Mouse (Mus musculus) regulatory T cell (primary cell): Measurements from ENCODE around the gene Crtc3.

Experiments used
- in situ Hi-C: fragments of 300-600 bp; cut with MboI, MseI; formaldehyde crosslinking; loops from one replicate; pipeline ENCODE4 v1.15.1; 2025; ENCODE audit warnings: high pct_unique_total_duplicates

Crtc3 gene

DNA sequence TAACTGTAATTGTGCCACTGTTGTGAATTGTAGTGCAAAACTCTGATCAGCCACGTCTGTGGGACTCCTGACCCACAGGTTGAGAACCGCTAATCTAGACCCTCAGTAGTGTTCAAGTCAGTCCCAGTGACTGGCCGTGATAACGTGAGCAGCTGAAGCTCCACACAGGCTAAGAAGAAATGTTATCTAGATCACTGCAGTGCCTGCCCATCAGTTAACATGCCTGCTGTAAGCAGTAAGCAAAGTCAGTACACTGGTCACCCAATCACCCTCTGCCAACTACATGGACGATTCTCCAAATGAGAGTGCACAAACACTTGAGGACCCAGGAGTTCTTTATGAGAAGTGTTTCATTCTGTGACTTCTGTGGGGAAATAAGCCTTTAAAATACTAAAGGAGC, 3.0 kb downstream of the Crtc3 start:
- in situ Hi-C loops = no loop called here

DNA sequence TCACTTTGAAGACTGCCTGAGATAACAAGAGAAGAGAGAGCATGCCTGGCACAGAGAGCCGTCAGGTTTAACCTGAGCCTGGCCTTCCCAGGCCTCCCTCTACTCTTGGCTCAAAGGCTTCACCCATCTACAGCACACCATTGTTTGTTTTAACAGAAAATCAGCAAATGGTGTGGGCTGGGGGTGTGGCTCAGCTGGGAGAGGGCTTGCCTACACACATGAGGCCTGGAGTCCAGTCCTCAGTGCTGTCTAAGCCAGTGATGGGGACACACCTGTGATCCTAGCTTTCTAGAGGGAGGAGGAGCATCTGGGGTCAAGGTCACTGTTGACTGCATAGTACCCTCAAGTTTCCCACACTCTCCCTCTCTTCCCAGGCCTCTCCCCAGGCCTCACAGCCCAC, 6.0 kb downstream of the Crtc3 start:
- in situ Hi-C loops = loop anchor here (5.0 kb wide), 1 partner anchor 40 kb away; no protein-coding TSS in a partner anchor

DNA sequence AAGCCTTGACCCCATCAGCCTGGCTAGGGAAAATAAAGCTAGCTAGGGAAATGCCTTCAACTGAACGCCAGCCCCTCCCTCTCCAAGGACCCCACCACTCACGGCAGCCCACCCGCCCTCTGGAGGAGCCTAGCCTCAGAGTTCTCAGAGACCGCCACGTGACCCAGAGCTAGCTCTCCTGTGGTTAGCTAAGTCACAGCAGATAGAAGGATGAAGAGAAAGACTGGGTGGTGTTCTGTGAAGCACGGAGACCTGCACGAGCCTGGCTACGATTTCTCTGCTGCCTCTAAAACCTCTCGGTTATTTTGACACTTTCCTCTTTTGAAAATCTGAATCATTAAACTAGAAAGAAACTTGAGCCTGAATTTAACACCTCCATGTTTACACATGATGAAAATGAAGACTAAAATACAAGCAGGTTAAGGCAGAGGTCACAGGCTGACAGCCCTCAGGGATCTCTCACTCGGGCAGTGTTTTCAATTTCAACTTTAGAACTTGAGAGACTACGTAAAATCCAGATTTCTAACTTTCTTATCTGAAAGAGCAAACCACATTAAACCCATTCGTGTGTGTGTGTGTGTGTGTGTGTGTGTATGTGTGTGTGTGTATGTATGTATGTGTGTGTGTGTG, 8.3 kb downstream of the Crtc3 start:
- in situ Hi-C loops = loop anchor here (5.0 kb wide), 1 partner anchor 38 kb away; no protein-coding TSS in a partner anchor

DNA sequence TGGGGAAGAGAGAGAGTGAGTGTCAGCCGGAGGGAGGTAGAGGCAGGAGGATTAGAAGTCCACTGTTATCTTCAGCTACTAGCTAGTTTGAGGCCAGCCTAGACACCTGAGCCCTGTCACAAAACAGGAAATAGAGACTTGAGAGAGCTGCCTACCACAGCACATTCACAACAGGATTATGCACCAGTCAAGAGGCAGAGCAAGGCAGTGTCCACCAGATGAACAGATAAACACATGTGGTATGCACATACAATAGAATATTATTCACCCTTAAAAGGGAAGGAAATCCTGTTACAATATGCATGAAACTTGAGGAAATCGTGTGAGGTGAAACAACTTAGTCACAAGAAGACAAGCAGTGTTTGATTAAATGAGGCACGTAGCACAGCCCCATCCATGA, 16.4 kb downstream of the Crtc3 start:
- in situ Hi-C loops = loop anchor here (5.0 kb wide), 1 partner anchor 65 kb away; no protein-coding TSS in a partner anchor

DNA sequence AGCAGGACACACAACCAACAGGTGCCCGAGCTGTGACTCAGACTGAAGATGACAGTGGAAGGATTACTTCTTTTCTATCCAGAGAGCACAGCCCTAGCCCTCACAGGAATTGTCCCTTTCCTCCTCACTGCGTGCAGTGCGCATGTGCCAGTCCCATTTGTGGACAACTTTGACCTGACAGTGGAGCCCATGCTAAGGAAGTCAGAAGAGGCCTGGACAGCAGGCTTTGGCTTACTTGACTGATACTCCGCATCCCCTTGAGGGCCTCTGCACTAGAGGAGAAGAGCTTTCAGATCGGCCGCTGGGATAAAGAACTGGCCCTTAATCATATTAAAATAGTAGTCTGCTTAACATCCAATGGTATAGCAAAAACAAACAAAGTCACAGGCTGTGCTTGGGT, 17.8 kb downstream of the Crtc3 start:
- in situ Hi-C loops = loop anchor here (5.0 kb wide), 1 partner anchor 64 kb away; no protein-coding TSS in a partner anchor

GRCm38 (mm10) chr7:80667190-80667589, 21.5 kb downstream of the Crtc3 start:
- in situ Hi-C loops = no loop called here

DNA sequence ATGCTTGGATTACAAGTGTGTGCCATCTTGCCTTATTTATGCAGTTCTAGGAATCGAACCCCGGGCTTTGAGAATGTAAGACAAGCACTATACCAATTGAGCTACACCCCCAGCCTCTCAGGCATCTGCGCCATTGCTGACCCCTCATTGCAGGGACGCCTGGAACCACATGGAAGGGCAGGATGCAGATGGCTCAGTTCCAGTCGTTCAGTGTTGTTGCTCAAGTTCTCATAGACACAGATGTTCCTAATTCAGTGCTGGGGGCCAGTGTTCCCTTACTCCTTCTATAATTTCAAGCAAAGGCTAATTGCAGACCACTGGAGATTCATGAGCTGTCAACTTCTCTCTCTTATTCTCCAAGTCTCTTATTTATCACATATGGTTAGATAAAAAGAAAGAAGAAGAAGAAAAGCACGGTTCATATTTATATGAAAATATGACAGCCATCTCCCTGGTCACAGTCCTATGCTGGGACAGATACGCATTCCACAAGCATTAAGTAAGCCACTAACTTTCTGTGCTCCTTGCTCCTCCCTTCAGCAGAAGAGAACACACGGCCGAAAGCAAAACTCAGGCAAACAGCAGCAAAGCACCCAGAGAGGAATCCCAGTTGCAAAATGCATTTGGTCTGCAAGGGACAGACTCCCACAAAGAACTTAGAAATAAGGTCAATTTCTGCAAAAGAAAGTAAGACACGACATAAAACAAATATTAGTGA, 22.3 kb downstream of the Crtc3 start:
- in situ Hi-C loops = no loop called here

DNA sequence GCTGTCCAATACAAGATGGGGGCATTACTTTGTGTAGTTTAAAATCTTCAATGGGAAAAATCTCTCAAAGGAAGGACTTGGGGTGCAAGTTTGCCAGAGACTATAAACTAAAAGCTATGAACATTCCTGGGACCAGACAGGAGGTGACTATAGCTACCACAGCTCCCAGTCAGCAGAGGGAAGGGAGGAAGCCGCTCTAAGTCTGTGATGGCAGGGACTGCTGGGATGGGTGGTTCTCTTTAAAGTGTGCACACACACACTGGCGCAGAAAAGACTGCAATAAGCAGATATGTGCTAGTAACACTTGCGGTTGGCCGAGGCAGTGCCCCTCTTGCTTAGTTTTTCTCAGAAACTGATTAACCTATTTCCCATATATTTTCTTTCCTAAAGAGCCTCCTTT, 27.6 kb downstream of the Crtc3 start:
- in situ Hi-C loops = no loop called here

GRCm38 (mm10) chr7:80660619-80661018, 28.1 kb downstream of the Crtc3 start:
- in situ Hi-C loops = no loop called here

DNA sequence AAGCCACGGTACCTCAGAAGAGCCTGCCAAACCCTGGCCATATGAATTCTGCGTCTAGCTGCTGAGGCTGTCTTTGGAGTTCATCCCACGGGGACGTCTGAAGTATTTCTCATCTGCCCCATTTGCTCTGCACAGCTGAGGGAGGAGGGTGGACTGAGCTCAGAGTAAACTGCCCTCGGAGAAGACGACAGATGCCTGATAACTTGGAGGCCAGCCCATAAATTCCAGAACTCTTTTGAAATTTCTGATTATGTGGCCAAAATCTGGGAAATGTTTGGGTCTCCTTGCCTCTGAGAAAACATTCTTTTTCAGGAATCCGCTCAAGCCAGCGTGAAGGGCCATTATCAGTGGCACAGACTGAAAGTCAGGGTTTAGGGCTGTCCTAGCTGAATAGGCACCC, 30.8 kb downstream of the Crtc3 start:
- in situ Hi-C loops = no loop called here

- in situ Hi-C loops = no loop called here
Measured at GRCm38 (mm10) chr7:80655350-80656013, 33.2 kb downstream of the Crtc3 start.

GRCm38 (mm10) chr7:80654926-80655325, 33.8 kb downstream of the Crtc3 start:
- in situ Hi-C loops = no loop called here

DNA sequence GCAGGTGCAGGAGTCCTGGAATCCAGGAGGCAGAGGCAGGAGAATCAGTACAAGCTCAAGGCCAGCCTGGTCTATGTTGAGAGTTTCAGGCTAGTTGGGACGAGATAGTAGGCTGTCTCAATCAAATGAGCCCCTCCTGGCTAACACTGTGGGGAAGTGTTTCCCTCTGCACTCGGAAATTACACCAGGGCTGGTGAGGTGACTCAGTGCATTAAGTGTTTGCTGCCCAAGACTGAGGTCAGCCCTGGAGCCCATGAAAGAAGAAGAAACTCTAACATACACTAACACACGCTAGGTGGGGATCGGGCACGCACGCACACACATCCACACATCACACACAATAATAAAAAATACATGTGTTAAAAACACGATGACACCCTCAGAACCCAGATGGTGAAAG, 34.3 kb downstream of the Crtc3 start:
- in situ Hi-C loops = no loop called here

DNA sequence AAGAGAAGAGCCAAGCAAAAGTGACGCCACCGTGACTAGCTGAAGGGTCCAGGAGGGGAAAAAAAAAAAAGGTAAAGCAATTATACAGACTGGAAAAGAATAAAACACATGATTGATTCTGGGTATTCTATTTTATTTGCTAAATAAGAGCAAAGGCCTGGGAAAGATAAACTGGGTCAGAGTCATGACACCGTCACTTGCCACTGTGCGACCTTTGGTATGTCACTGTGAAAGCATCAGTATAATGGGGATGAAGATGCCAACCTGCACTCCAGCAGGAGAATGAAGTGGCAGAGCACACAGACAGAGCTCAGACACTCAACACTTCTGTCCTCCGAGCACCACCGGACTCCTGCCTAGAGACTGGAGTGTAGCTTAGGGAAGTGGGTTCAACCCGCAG, 34.7 kb downstream of the Crtc3 start:
- in situ Hi-C loops = no loop called here

DNA sequence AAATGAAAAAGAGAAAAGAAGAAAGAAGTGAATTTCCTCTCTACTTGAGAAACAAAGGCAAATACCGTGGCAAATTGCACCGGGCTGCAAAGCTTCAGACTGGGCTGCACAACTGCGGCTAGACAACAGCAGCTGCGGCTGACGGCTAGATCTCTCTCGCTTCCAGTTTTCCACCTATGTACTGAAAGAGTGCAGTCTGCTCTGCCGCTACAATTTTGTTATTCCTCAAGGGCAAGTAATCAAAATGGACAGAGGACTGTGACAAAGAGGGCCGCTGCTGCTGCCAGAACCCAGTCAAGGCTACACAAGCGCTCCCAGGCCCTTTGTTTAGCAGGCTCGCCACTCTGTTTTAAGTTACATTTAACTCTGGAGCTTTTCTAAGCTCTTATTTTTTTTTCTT, 35.6 kb downstream of the Crtc3 start:
- in situ Hi-C loops = no loop called here

- in situ Hi-C loops = no loop called here
Measured at GRCm38 (mm10) chr7:80652289-80652688, 36.4 kb downstream of the Crtc3 start.

DNA sequence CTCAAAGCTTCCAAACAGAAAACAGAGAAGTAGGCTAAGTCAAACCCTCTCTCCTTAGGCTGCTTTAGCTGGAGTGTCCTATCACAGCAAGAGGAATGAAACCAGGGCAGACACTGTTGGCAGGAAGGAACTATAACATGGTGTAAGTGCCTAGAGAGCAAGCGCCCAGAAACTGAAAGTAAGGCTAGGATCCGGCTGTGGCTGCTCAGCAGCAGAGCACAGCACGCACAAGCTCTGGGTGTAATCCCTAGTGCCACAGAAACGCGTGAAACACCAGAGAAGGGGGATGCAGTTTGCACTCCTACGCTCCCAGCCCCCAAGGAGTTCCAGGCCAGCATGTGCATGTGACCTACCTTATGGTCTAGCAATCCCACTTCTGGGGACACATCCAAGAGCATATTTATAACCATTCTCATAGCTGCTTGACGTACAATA, 41.2 kb downstream of the Crtc3 start:
- in situ Hi-C loops = no loop called here

GRCm38 (mm10) chr7:80646093-80647025, 42.3 kb downstream of the Crtc3 start:
- in situ Hi-C loops = no loop called here

DNA sequence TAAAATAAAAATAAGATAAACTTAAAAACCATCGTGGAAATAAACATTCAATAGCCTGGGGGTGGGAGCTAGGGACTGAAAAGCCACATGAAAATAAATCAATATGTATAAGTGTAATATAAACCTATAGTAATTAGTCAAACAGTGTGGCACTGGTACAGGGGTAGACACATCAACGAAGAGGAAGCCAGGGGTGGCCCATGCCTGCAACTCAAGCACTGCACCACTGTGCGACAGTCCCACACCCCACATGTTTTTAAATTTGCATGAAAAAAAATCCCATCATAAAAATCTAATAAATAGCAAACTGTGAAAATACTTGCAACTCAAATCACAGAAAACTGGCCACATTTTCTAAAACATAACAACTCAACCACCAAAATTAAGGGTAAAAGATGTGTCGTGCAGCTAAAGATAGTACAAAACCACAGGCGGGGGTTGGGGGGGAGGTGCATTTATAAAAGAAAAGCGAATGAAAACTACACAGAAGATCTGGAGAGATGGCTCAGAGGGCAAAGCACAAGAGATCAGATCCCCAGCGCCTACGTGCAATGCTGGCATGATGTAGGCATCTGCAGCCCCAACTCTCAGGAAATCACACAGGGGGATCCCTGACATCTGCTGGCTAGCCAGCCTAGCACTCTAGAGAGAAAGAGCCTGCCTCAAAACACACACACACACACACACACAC, 45.6 kb downstream of the Crtc3 start:
- in situ Hi-C loops = loop anchor here (5.0 kb wide), 1 partner anchor 39 kb away; no protein-coding TSS in a partner anchor

- in situ Hi-C loops = loop anchor here (5.0 kb wide), 1 partner anchor 40 kb away; no protein-coding TSS in a partner anchor
Measured at GRCm38 (mm10) chr7:80642552-80642951, 46.1 kb downstream of the Crtc3 start.

GRCm38 (mm10) chr7:80641899-80642298, 46.8 kb downstream of the Crtc3 start:
- in situ Hi-C loops = loop anchor here (5.0 kb wide), 1 partner anchor 40 kb away; no protein-coding TSS in a partner anchor
